Mouse (Mus musculus) E14TG2a.4 (cell line): ENCODE measurements at regions not wholly inside any gene's neighbourhood (a gene's known extent, or its start where the extent isn't known, plus 50 kb on each side); places are given as distances from the start of the nearest gene placed in this dataset.

Experiments
- CTCF ChIP-seq: conservative IDR thresholded peaks from 2 replicates; pipeline ENCODE4 v1.5.1; 2014; ENCODE audit warnings: low read length
- POU5F1 ChIP-seq: IDR thresholded peaks from 2 replicates; pipeline ENCODE4 v1.6.1; 2014; ENCODE audit warnings: low read length, borderline replicate concordance

- TF ChIP-seq CTCF (no peak), POU5F1 (no peak)
These were observed 535.8 kb upstream of the 3110018I06Rik start for GRCm38 (mm10) chr12:106952621-106953020.
